Mouse (Mus musculus): ENCODE data around the gene F2rl1. TPM values are rescaled to one million over a fixed set of nuclear protein-coding genes. Genes with fewer than 3 reads are reported as not detected.

The F2rl1 gene
- 0.21 and 0.43 TPM in 2 replicates for polyA plus RNA-seq (2014; fragmentation: Nextera tagmentation; extraction: Ambion mirVana)

DNA sequence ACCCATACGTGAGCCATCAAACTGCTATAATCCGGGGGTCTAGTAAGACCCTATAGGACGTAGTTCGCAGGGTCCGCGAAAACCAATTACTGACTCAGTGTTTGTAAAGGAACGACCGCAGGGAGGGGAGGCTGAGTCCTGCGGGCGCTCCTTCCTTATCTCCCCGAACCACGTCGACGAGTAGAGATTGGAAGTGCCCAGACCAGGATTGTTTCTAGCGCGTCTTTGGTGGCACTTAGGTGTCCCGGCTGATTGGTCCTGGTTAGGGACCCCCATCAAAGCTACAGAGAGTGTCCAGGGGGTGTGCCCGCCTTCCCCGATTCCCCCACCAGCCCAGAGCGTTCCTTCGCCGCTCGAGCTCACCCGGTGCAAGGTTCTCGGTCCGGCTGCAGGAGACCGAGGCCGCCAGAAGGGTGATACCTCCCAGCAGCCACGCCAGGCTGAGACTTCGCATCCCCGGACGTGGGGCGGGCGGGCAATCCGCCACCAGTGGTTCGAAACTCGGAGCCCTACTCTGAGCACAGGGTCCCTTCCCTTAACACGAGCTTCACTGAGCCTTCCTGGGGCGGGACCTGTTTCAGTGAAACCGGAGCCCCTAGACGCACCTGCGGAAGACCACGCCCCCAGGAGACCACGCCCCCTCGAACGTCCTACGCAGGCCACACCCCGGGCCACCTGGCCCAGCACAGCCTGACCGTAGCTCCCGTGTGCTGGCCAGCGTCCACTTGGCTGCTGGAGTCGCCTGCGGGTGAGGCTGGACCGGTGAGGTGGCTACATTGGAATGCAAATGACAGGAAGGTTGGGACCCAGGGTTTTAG, at the start of gene F2rl1:
F2rl1 (minus strand) TSS at position 554 of the 818 bp plus-strand sequence.
- H3K27ac ChIP-seq (ENCODE audit: low read depth, low read length), result no peak within 1 kb of the TSS
- no peak within 1 kb of the TSS for H3K9ac ChIP-seq (ENCODE audit: low read depth, low read length)

DNA sequence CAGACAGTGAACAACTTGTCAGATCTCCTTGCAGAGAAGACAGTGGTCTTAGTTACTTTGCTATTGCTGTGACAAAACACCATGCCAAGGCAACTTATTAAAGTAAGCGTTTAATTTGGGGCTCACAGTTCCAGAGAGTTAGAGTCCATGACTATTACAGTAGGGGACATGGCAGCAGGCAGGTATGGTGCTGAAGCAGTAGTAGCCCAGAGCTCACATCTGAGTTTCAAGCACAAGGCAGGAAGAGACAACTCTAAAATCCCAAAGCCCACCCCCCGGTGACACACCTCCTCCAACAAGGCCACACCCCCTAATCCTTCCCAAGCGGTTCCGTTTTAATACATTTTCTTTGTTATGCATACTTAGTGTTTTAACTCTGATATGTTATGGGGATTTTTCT, 45.9 kb upstream of the F2rl1 start:
- ATAC-seq (replicated peaks; ENCODE audit: low FRiP score), result no peak
- DNase-seq (ENCODE audit: low spot score), result peak; percentile 12
- no peaks in the 10 kb centered on the region for H3K36me3 ChIP-seq (ENCODE audit: control insufficient read depth, insufficient read depth, low read length)
- 89% methylated on average over 4 of the region's 4 CpGs for WGBS
- H3K4me2 ChIP-seq, result no peak overlapping the region
- no peak overlapping the region for H3K4me3 ChIP-seq (ENCODE audit: low read depth, low read length)
- H3K27ac ChIP-seq (ENCODE audit: low read depth, low read length), result no peak overlapping the region
- H3K9me3 ChIP-seq (ENCODE audit: control insufficient read depth, low read length), result no peaks in the 10 kb centered on the region
- H3K27me3 ChIP-seq (replicated peaks; ENCODE audit: control insufficient read depth, insufficient read depth, low read length), result no peaks in the 10 kb centered on the region
- no peaks in the 10 kb centered on the region for H3K4me1 ChIP-seq (replicated peaks; ENCODE audit: control insufficient read depth, insufficient read depth, low read length)
- H3K9ac ChIP-seq (ENCODE audit: low read depth, low read length), result no peak overlapping the region

More for the DNA sequence above, at the start of gene F2rl1:
- Histone ChIP-seq H3K9me3 (ENCODE audit: control insufficient read depth, low read length) (no peaks in the 10 kb centered on the region), H3K4me1 (replicated peaks; ENCODE audit: control insufficient read depth, insufficient read depth, low read length) (peaks cover 8% of the 10 kb centered on the region), H3K27me3 (replicated peaks; ENCODE audit: control insufficient read depth, insufficient read depth, low read length) (peaks cover 63% of the 10 kb centered on the region), H3K4me3 (ENCODE audit: low read depth, low read length) (peak within 1 kb of the TSS; percentile 48), H3K4me2 (peak within 1 kb of the TSS; percentile 78), H3K36me3 (ENCODE audit: control insufficient read depth, insufficient read depth, low read length) (no peaks in the 10 kb centered on the region)
- WGBS, result under 1% methylated on average over 54 of the region's 54 CpGs
- peak; percentile 54 for ATAC-seq (replicated peaks; ENCODE audit: low FRiP score)
- DNase-seq (ENCODE audit: low spot score), result peak; percentile 61

DNA sequence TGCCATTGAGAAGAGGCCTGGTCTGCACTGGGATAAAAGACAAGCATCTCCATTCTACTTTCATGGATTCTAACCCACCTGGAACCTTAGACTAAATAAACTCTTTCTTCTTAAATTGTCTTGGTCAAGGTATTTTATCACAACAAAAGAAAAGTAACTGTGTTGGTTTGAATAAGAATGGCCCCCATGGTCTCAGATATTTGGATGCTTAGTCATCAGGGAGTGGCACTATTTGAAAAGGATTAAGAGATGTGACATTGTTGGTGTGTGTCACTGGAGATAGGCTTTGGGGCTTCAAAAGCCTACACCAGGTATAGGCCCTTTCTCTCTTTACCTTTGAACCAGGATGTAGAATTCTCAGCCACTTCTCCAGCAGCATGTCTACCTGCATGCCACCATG, 44.3 kb upstream of the F2rl1 start:
- no peak overlapping the region for H3K4me2 ChIP-seq
- H3K36me3 ChIP-seq (ENCODE audit: control insufficient read depth, insufficient read depth, low read length), result no peaks in the 10 kb centered on the region
- H3K27ac ChIP-seq (ENCODE audit: low read depth, low read length), result no peak overlapping the region
- H3K4me3 ChIP-seq (ENCODE audit: low read depth, low read length), result no peak overlapping the region
- no peaks in the 10 kb centered on the region for H3K4me1 ChIP-seq (replicated peaks; ENCODE audit: control insufficient read depth, insufficient read depth, low read length)
- ATAC-seq (replicated peaks; ENCODE audit: low FRiP score) (no peak), DNase-seq (ENCODE audit: low spot score) (no peak)
- H3K27me3 ChIP-seq (replicated peaks; ENCODE audit: control insufficient read depth, insufficient read depth, low read length), result no peaks in the 10 kb centered on the region
- no peak overlapping the region for H3K9ac ChIP-seq (ENCODE audit: low read depth, low read length)
- H3K9me3 ChIP-seq (ENCODE audit: control insufficient read depth, low read length), result no peaks in the 10 kb centered on the region

DNA sequence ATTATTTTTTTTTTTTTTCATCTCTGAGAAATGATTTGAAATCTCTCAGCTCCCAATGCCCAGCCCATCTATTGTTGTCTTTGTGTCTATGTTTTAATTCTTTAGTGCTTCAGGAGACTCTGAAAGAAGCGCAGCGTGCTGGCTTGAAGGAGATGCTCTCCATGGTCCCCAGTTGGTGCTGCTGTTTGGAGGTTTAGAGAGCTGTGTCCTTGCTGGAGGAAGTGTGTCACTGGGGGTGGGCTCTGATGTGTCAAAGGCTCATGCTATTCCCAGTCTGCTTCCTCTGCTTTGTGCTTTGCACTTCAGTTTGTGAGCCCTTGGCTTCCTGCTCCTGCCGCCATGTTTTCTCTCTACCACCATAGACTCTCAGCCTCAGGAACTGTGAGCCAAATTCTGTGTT, 43.3 kb upstream of the F2rl1 start:
- H3K27ac ChIP-seq (ENCODE audit: low read depth, low read length), result no peak overlapping the region
- H3K4me2 ChIP-seq, result no peak overlapping the region
- no peak overlapping the region for H3K9ac ChIP-seq (ENCODE audit: low read depth, low read length)
- H3K4me3 ChIP-seq (ENCODE audit: low read depth, low read length), result no peak overlapping the region
- H3K36me3 ChIP-seq (ENCODE audit: control insufficient read depth, insufficient read depth, low read length), result no peaks in the 10 kb centered on the region
- ATAC-seq (replicated peaks; ENCODE audit: low FRiP score), result no peak
- DNase-seq (ENCODE audit: low spot score), result peak; percentile 2
- H3K4me1 ChIP-seq (replicated peaks; ENCODE audit: control insufficient read depth, insufficient read depth, low read length), result no peaks in the 10 kb centered on the region
- WGBS, result 93% methylated on average over 3 of the region's 3 CpGs
- H3K27me3 ChIP-seq (replicated peaks; ENCODE audit: control insufficient read depth, insufficient read depth, low read length), result no peaks in the 10 kb centered on the region
- H3K9me3 ChIP-seq (ENCODE audit: control insufficient read depth, low read length), result no peaks in the 10 kb centered on the region

DNA sequence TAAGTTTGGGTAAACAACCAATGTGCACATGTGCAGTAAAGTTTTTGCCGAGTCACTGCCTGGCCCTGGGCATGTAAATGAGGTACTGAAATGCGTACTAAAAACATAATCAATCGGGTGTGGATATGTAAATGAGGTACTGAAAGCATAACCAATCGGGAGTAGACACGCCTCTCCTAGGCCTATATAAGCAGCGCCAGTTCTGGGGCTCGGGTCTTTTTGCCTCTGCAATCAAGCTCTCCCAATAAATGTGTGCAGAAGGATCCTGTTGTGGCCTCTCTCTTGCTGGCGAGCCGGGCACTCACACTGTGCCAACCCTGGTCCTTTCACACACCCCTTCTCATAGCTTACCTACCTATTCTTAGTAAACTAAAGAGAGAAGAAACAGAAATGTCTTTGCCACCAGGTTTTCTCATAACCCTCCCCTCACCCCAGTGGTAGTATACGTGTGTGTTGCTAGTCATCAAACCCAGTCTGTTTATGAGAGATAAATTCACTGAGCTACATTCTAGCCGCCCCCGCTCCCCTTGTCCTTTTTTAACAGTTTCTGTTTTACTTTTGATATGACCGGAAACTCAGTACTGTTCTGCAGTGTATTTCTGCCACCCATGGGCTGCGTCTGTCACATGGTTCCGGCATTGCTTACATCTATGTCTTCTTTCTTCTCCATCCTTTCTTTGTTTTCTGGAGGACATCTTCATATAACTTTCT, 42.0 kb upstream of the F2rl1 start:
- Histone ChIP-seq H3K4me1 (replicated peaks; ENCODE audit: control insufficient read depth, insufficient read depth, low read length) (no peaks in the 10 kb centered on the region), H3K27ac (ENCODE audit: low read depth, low read length) (no peak overlapping the region), H3K9ac (ENCODE audit: low read depth, low read length) (no peak overlapping the region), H3K4me2 (no peak overlapping the region), H3K36me3 (ENCODE audit: control insufficient read depth, insufficient read depth, low read length) (no peaks in the 10 kb centered on the region), H3K27me3 (replicated peaks; ENCODE audit: control insufficient read depth, insufficient read depth, low read length) (no peaks in the 10 kb centered on the region), H3K4me3 (ENCODE audit: low read depth, low read length) (no peak overlapping the region), H3K9me3 (ENCODE audit: control insufficient read depth, low read length) (no peaks in the 10 kb centered on the region)
- 83% methylated on average over 15 of the region's 15 CpGs for WGBS
- DNase-seq (ENCODE audit: low spot score) (peak; percentile 30), ATAC-seq (replicated peaks; ENCODE audit: low FRiP score) (peak; percentile 49; the same call in 1 of the 2 replicates)

DNA sequence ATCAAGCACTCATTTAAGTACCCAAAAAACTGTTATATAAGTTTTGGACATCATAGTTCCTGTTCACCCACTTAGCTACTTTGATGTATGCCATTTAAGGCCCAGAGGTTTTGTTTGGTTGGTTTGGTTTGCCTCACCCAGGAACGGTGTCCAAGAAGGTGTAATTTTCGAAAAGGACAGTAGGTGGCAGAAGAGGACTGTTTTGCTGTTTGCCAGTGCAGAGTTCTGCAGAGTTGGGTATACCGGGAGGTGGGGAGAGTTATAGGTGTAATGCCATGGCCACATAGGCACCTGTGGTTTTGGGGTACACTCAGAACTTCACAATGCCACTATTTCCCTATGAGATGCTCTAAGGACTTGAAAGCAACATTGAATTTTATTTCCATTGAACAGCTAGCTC, 38.7 kb upstream of the F2rl1 start:
- Histone ChIP-seq H3K36me3 (ENCODE audit: control insufficient read depth, insufficient read depth, low read length) (no peaks in the 10 kb centered on the region), H3K4me3 (ENCODE audit: low read depth, low read length) (no peak overlapping the region), H3K9ac (ENCODE audit: low read depth, low read length) (no peak overlapping the region), H3K4me1 (replicated peaks; ENCODE audit: control insufficient read depth, insufficient read depth, low read length) (no peaks in the 10 kb centered on the region), H3K27me3 (replicated peaks; ENCODE audit: control insufficient read depth, insufficient read depth, low read length) (no peaks in the 10 kb centered on the region), H3K9me3 (ENCODE audit: control insufficient read depth, low read length) (no peaks in the 10 kb centered on the region), H3K4me2 (no peak overlapping the region), H3K27ac (ENCODE audit: low read depth, low read length) (no peak overlapping the region)
- peak; percentile 64 for DNase-seq (ENCODE audit: low spot score)
- ATAC-seq (replicated peaks; ENCODE audit: low FRiP score), result peak; percentile 77
- 2% methylated on average over 3 of the region's 3 CpGs for WGBS

DNA sequence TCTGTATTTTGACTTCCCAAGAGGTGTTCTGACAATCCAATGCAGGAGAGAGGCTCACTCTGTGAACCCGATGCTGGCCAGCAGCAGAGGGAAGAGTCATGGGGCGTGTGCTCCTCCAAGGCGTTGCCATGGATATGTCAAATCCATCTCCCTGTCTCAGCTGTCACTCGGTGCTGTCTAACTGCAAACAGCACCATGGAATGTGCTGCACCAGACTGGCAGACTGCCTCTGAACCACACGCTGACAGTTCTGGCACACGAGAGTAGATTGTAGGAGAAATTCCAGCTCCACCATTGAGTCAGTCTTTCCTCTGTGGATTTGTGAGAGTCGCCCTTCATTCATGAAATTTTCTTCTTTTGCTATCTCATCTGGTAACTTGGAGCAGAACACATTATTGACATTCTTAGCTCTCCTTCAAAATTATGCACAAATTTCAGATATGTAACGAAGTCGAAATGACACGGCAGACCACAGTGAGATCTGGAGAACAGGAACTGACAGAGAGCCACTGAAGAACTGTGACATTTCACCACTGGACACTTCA, 38.1 kb upstream of the F2rl1 start:
- H3K36me3 ChIP-seq (ENCODE audit: control insufficient read depth, insufficient read depth, low read length), result no peaks in the 10 kb centered on the region
- H3K4me3 ChIP-seq (ENCODE audit: low read depth, low read length), result no peak overlapping the region
- ATAC-seq (replicated peaks; ENCODE audit: low FRiP score) (no peak), DNase-seq (ENCODE audit: low spot score) (peak; percentile 15)
- no peaks in the 10 kb centered on the region for H3K9me3 ChIP-seq (ENCODE audit: control insufficient read depth, low read length)
- H3K27me3 ChIP-seq (replicated peaks; ENCODE audit: control insufficient read depth, insufficient read depth, low read length), result no peaks in the 10 kb centered on the region
- WGBS, result 58% methylated on average over 10 of the region's 10 CpGs
- H3K9ac ChIP-seq (ENCODE audit: low read depth, low read length), result no peak overlapping the region
- no peak overlapping the region for H3K27ac ChIP-seq (ENCODE audit: low read depth, low read length)
- no peaks in the 10 kb centered on the region for H3K4me1 ChIP-seq (replicated peaks; ENCODE audit: control insufficient read depth, insufficient read depth, low read length)
- H3K4me2 ChIP-seq, result no peak overlapping the region

DNA sequence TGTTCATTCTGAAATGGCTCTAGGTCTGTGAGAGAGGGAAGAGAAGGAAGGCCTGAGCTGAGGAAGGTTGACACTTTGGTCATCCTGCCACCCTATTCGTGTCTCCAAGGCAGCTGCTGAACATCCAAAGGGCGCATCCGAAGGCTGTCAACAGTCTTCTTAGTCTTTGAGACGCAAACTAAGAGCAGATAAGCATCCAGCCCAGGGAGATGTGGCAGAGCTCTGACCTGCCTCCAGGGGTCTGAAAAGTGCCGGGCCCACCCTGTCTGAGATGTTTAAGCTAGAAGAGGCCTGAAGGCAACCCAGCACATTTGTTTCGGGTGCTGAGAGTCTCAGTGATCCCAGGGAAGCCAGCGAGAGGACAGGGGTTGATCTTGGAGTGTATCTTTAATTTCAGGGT, 32.3 kb upstream of the F2rl1 start:
- Histone ChIP-seq H3K27ac (ENCODE audit: low read depth, low read length) (no peak overlapping the region), H3K4me2 (no peak overlapping the region), H3K36me3 (ENCODE audit: control insufficient read depth, insufficient read depth, low read length) (no peaks in the 10 kb centered on the region), H3K9ac (ENCODE audit: low read depth, low read length) (no peak overlapping the region), H3K4me1 (replicated peaks; ENCODE audit: control insufficient read depth, insufficient read depth, low read length) (no peaks in the 10 kb centered on the region), H3K4me3 (ENCODE audit: low read depth, low read length) (no peak overlapping the region), H3K27me3 (replicated peaks; ENCODE audit: control insufficient read depth, insufficient read depth, low read length) (no peaks in the 10 kb centered on the region), H3K9me3 (ENCODE audit: control insufficient read depth, low read length) (no peaks in the 10 kb centered on the region)
- 74% methylated on average over 7 of the region's 7 CpGs for WGBS
- ATAC-seq (replicated peaks; ENCODE audit: low FRiP score) (no peak), DNase-seq (ENCODE audit: low spot score) (no peak)
